Mouse (Mus musculus) adipocyte (in vitro differentiated cells): ENCODE measurements at regions not wholly inside any gene's neighbourhood (a gene's known extent, or its start where the extent isn't known, plus 50 kb on each side); places are given as distances from the start of the nearest gene placed in this dataset.

Experiments used
- DNase-seq: peaks from one replicate; pipeline ENCODE4 v3.0.0-alpha.2; 2016; ENCODE audit warnings: low spot score

GRCm38 (mm10) chr14:78225677-78226076 is 82.2 kb downstream of the Tnfsf11 start:
- DNase-seq: no peak

GRCm38 (mm10) chr14:78216229-78216963 is 91.4 kb downstream of the Tnfsf11 start:
- DNase-seq: no peak

DNA sequence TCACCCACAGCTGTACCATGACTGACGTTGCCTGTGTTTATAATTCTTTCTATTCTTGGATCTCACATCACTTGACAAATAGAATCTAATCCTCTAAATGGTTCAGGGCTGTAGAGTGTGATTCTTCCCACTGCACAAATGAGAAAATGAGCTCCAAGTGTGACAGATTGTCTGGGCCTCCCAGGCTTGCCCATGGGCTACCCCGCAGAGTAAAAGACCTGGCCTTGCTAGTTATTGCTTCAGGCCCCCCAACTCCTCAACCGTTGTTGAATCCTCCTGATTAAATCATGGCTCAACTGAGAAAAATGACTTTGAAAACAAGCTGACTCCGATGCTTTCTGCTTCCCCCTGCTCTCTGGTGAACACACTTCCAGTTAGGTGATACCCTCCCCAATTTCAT is 92.4 kb downstream of the Tnfsf11 start:
- no peak for DNase-seq

- no peak for DNase-seq
Observed at GRCm38 (mm10) chr14:78204566-78204863, 103.3 kb downstream of the Tnfsf11 start.

DNA sequence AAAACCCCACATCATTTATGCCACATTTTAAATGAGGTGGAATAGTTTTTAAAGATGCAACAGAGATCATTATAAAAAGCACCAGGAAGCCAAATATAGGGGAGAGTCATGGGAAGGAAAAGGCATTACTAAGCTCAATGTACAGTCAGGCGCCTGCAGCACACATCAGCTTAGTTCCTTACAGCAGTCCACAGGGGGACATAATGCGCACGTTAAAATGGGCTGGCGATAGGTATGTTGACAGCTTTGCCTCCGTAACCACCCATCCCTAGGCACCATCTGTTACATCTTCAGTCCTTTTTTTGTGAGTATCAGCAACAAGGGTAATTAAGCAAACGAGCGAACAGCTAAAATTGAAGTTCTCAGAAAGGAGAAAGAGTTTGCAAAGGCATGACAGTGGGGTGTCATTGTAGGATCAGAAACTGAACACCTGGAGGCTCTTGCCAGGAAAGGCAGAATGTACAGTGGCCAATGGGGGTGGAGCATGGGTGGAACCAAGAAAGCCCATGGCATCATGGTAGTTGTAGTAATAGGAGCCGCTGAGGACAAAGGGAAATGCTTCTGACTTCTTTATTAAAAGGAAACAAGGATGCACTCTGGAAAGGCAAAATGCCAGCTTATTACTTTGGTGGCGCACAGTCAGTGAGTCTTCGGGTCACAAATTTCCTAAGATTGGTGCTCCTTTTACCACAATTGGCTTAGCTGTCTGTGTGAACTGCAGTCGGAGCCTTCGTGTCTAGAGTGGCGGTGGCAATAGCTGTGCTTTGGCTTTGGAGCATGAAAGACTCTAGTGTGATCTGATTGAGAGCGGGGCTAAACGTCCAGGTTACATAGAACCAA is 103.9 kb downstream of the Tnfsf11 start:
- no peak for DNase-seq

GRCm38 (mm10) chr14:78202781-78203180 is 105.1 kb downstream of the Tnfsf11 start:
- no peak for DNase-seq

- no peak for DNase-seq
Observed at GRCm38 (mm10) chr14:78197483-78197882, 108.7 kb upstream of the Fam216b start.

DNA sequence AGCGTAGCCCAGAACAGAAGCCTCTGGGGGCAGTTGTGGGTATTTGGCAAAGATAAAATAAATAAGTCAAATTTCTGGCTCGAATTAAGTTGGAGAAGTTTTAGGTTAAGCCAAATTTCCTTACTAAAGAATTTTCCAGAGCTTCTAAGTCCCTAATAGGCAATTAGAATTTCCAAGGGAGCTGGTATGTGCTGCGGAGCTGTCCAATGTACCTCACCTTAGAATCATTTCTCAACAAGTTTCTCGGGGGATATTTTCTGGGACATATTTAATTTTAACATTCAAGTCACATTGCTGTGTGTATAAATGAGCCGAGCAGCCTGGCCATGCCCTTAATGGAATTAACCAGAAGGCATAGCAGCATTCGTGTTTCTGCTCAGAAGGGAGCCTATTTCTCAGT is 90.8 kb upstream of the Fam216b start:
- no peak for DNase-seq

DNA sequence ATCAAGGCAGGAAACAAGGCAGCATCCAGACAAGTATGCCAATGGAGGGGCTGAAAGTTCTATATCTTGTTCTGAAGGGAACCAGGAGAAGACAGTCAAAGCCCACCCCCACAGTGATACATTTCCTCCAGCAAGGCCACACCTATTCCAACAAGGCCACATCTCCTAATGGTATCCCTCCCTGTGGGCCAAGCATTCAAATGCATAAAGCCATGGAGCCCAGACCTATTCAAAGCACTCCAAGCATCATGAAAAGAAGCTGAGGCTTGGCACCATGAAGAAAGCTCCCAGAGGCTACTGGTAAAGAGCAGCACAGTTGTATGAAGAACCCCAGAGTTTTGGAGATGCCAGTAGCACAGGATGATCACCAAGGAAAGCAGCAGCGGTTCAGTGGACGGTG is 84.6 kb upstream of the Fam216b start:
- DNase-seq: no peak

GRCm38 (mm10) chr14:78172956-78173355 is 84.1 kb upstream of the Fam216b start:
- DNase-seq: no peak

DNA sequence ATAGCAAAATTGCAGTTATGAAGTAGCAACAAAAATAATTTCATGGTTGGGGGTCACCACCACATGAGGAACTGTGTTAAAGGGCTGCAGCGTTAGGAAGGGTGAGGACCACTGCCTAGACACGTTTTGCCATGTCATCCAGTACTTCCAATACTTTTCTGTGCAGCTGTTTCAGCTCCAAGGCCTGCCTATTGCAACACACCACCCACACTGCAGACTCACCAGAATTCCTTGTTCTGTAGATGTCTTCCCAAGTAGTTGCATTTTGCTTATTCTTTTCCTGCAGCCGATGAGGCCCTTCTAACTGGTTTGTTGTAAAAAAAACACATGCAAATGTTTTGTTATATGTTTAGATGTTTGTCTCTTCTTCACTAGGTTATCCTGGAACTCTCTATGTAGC is 72.0 kb upstream of the Fam216b start:
- peak; percentile 6 for DNase-seq

GRCm38 (mm10) chr14:78159567-78159966 is 70.8 kb upstream of the Fam216b start:
- peak; percentile 27 for DNase-seq

GRCm38 (mm10) chr14:78157660-78158059 is 68.9 kb upstream of the Fam216b start:
- no peak for DNase-seq

- no peak for DNase-seq
Observed at GRCm38 (mm10) chr14:78148851-78149250, 60.0 kb upstream of the Fam216b start.

- no peak for DNase-seq
Observed at GRCm38 (mm10) chr14:78143751-78144150, 54.9 kb upstream of the Fam216b start.
